Mouse (Mus musculus) stomach, postnatal 0 days (tissue): Measurements from ENCODE around the gene Olfr361.

Source experiments
- CTCF ChIP-seq: IDR thresholded peaks from 2 replicates; pipeline ENCODE4 v1.5.1; 2016; ENCODE audit warnings: antibody characterized with exemption, low read depth, mild to moderate bottlenecking, moderate library complexity
- EP300 ChIP-seq: optimal IDR thresholded peaks from 2 replicates; pipeline ENCODE3; 2016; ENCODE audit warnings: antibody characterized with exemption

DNA sequence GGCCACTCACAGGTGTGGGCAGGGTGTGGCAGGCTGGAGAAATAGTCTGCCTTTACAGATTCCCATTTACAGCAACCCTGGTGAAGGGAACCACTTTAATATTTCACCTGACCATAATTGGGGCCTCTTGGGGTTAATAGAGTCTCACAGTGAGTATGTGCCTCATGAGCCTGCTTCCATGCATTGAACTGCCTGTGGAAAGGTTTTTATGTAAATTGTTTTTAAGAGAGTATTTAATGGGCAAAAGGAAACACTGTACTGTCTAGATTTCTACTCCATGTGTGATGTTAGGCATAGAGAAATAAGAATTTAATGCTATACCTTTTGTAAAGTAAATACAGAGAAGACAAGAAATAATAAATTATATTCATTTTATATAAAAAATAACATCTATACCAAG, 23.6 kb downstream of the Olfr361 start, which contains the start of gene Olfr360:
- TF ChIP-seq EP300 (no peak), CTCF (no peak)
